Mouse (Mus musculus) liver, adult 2 months (tissue): Measurements from ENCODE around the gene Ints1.

Experiments used
- CTCF ChIP-seq: fragments of 200-500 bp; IDR thresholded peaks from 2 replicates; pipeline ENCODE4 v1.5.1; 2011; ENCODE audit warnings: low read depth, low read length, control low read depth
- POLR2A ChIP-seq: fragments of 200-500 bp; IDR thresholded peaks from 2 replicates; pipeline ENCODE4 v1.6.1; 2011; ENCODE audit warnings: low read length, control low read depth; ENCODE audit not compliant: insufficient read depth; ENCODE audit errors: extremely low read depth

DNA sequence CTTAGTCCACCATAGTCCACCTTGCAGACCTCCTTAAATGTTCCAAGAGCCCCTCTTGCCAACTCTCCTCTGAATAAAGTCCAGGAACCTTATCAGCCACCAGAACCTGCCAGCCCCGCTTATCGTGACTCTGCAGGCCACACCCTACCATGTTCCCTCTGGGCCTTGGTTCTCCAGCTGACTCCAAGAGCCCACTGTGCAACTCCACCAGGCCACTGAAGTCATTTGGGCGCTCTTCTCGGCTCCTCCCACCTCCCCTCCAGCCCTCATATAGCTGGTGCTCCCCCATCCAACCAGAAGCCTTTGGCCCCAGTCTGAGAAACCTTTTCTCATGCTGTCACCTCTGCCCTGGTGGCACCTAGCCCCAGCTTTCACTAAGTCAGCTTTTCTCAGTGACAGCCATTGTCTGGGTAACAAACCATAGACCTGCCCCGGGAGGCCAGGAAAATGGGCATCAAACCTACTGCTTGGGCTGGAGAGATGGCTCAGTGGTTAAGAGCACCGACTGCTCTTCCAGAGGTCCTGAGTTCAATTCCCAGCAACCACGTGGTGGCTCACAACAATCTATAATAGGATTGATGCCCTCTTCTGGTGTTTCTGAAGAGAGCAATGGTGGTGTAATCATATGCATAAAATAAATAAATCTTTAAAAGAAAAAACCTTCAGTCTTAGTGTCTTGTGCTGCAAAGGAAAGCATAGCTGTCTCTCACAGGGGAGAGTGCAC lies 36.7 kb downstream of the Ints1 start:
- no peak for TF ChIP-seq CTCF
- no peak for TF ChIP-seq POLR2A
